Mouse (Mus musculus) heart, embryonic 16.5 days (tissue): Measurements from ENCODE around the gene Caap1. TPM values are rescaled to one million over a fixed set of nuclear protein-coding genes. Genes with fewer than 3 reads are reported as not detected.
A peak's percentile ranks its signal among the peaks of the same experiment; 100 is the strongest.

ENCODE experiments used
- ATAC-seq: fragments of 200-750 bp; cut with Nextera tagmentation; replicated peaks from 2 replicates; pipeline ENCODE4 v1.8.0; 2017; ENCODE audit warnings: moderate number of reproducible peaks; ENCODE audit not compliant: insufficient read depth, low FRiP score; ENCODE audit errors: extremely low read depth
- H3K27ac ChIP-seq: fragments of 300-500 bp; sonication (generic); 2 replicates; pipeline ENCODE4 v1.5.1; 2014; ENCODE audit warnings: mild to moderate bottlenecking, low read length, control low read depth, moderate library complexity
- H3K27me3 ChIP-seq: fragments of 300-500 bp; sonication (generic); 2 replicates; pipeline ENCODE4 v1.6.1; 2014; ENCODE audit warnings: low read length, mixed read lengths; ENCODE audit not compliant: control insufficient read depth, insufficient read depth
- H3K36me3 ChIP-seq: fragments of 300-500 bp; sonication (generic); 2 replicates; pipeline ENCODE4 v1.6.1; 2014; ENCODE audit not compliant: control insufficient read depth, insufficient read depth
- H3K4me1 ChIP-seq: fragments of 300-500 bp; sonication (generic); 2 replicates; pipeline ENCODE4 v1.6.1; 2014; ENCODE audit warnings: low read length, mixed read lengths; ENCODE audit not compliant: control insufficient read depth, insufficient read depth
- H3K4me2 ChIP-seq: fragments of 300-500 bp; sonication (generic); 2 replicates; pipeline ENCODE4 v1.6.1; 2014; ENCODE audit warnings: low read depth, mild to moderate bottlenecking, control low read depth, low read length
- H3K4me3 ChIP-seq: fragments of 300-500 bp; sonication (generic); 2 replicates; pipeline ENCODE4 v1.5.1; 2014; ENCODE audit warnings: mild to moderate bottlenecking, control low read depth, low read length
- H3K9ac ChIP-seq: fragments of 300-500 bp; sonication (generic); 2 replicates; pipeline ENCODE4 v1.6.1; 2014; ENCODE audit warnings: low read length, control low read depth
- H3K9me3 ChIP-seq: fragments of 300-500 bp; sonication (generic); replicated peaks from 2 replicates; pipeline ENCODE4 v1.6.1; 2016; ENCODE audit warnings: low read length; ENCODE audit not compliant: control insufficient read depth
- WGBS: fragments of 180-500 bp; shearing (Covaris S2); extraction: QIAGEN DNeasy Blood & Tissue Kit; methylation state at CpG from one replicate; pipeline ENCODE4 v1.1.7; 2014; 5-methylcytosine and 5-hydroxymethylcytosine counted together
- polyA plus RNA-seq: library from polyadenylated mRNA; unstranded; fragments of >200 nt; fragmentation: Nextera tagmentation; extraction: Ambion mirVana; gene quantifications from 2 replicates; pipeline ENCODE4 v1.2.1, GENCODE M21; 2015

Caap1 gene
- polyA plus RNA-seq, 1 experiment from 2014 or later = 10.9 TPM

- H3K27ac ChIP-seq = no peak overlapping the region
- ATAC-seq = no peak
- H3K4me1 ChIP-seq = no peaks in the 10 kb centered on the region
- H3K9me3 ChIP-seq = no peaks in the 10 kb centered on the region
- no peak overlapping the region for H3K4me2 ChIP-seq
- no peak overlapping the region for H3K9ac ChIP-seq
- no peak overlapping the region for H3K4me3 ChIP-seq
- H3K27me3 ChIP-seq = no peaks in the 10 kb centered on the region
- 0 out of 2 replicates have a peak, but pooled peaks cover 4% of the 10 kb centered on the region for H3K36me3 ChIP-seq
Observed at GRCm38 (mm10) chr4:94533205-94533604, 23.4 kb downstream of the Caap1 start.

GRCm38 (mm10) chr4:94529448-94529847, 27.1 kb downstream of the Caap1 start:
- Histone ChIP-seq H3K9ac (no peak overlapping the region), H3K4me3 (no peak overlapping the region), H3K36me3 (no peaks in the 10 kb centered on the region), H3K4me2 (no peak overlapping the region), H3K27me3 (no peaks in the 10 kb centered on the region), H3K9me3 (no peaks in the 10 kb centered on the region), H3K4me1 (no peaks in the 10 kb centered on the region), H3K27ac (no peak overlapping the region)
- WGBS = 91% methylated on average over 1 of the region's 1 CpGs
- ATAC-seq = no peak

DNA sequence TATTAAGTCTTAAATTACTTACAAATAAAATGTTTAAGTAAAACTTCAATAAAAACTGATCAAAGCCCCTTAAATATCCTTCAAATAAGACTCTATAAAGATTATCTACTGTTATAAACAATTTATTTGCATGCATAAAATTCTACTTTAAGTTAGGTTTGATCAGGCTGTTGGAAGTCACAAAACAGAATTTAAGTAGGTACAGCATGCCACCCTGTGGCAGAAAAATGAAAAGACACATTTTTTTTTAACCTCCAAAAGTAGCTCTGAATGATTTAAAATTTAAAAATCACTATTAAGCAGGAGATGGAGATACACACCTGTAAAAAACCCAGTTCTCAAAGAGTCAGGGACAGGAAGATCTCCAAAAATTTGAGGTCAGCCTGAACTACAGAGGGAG, 33.3 kb downstream of the Caap1 start:
- Histone ChIP-seq H3K4me3 (no peak overlapping the region), H3K4me2 (no peak overlapping the region), H3K9ac (no peak overlapping the region), H3K4me1 (no peaks in the 10 kb centered on the region), H3K27me3 (no peaks in the 10 kb centered on the region), H3K27ac (no peak overlapping the region), H3K9me3 (no peaks in the 10 kb centered on the region), H3K36me3 (no peaks in the 10 kb centered on the region)
- ATAC-seq = no peak

GRCm38 (mm10) chr4:94517631-94518030, 39.0 kb downstream of the Caap1 start:
- no peaks in the 10 kb centered on the region for H3K36me3 ChIP-seq
- H3K4me1 ChIP-seq = no peaks in the 10 kb centered on the region
- no peak overlapping the region for H3K4me3 ChIP-seq
- no peak overlapping the region for H3K27ac ChIP-seq
- 67% methylated on average over 4 of the region's 4 CpGs for WGBS
- no peaks in the 10 kb centered on the region for H3K9me3 ChIP-seq
- no peak overlapping the region for H3K9ac ChIP-seq
- H3K4me2 ChIP-seq = no peak overlapping the region
- no peak for ATAC-seq
- H3K27me3 ChIP-seq = no peaks in the 10 kb centered on the region

DNA sequence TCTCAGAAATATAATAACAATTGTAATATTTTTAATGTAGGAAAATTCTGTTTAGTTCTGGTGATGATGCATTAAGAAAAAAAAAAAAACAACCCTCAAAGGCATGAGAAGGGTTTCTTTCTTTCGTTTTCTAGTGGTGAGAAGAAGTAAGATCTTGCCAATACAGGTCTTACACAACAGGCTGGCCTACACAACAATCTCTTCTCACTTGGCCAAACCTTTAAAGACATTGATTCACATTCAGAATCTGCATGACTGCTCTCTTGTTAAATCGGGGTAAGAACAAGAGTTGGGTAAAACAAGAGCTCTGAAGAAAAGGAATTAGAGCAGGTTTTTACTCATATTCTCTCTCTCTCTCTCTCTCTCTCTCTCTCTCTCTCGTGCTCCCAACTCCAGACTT, 41.2 kb downstream of the Caap1 start:
- 83% methylated on average over 3 of the region's 3 CpGs for WGBS
- Histone ChIP-seq H3K9me3 (no peaks in the 10 kb centered on the region), H3K36me3 (0 out of 2 replicates have a peak, but pooled peaks cover 3% of the 10 kb centered on the region), H3K27me3 (no peaks in the 10 kb centered on the region), H3K9ac (no peak overlapping the region), H3K4me3 (no peak overlapping the region), H3K27ac (no peak overlapping the region), H3K4me1 (no peaks in the 10 kb centered on the region), H3K4me2 (no peak overlapping the region)
- no peak for ATAC-seq

GRCm38 (mm10) chr4:94476749-94477399, 79.7 kb downstream of the Caap1 start:
- peak; percentile 72 for ATAC-seq
- Histone ChIP-seq H3K4me3 (peak overlapping the region; percentile 13; the same call in 1 of the 2 replicates), H3K9me3 (no peaks in the 10 kb centered on the region), H3K36me3 (no peaks in the 10 kb centered on the region), H3K9ac (0 out of 2 replicates have a peak overlapping the region, but pooled peaks have one; percentile 20), H3K27ac (peak overlapping the region; percentile 70), H3K4me2 (peak overlapping the region; percentile 51), H3K27me3 (no peaks in the 10 kb centered on the region), H3K4me1 (peaks cover 3% of the 10 kb centered on the region; the same call in 1 of the 2 replicates)
- 58% methylated on average over 18 of the region's 18 CpGs for WGBS

- ATAC-seq = no peak
- 91% methylated on average over 1 of the region's 1 CpGs for WGBS
- Histone ChIP-seq H3K27ac (no peak overlapping the region), H3K4me1 (peaks cover 3% of the 10 kb centered on the region; the same call in 1 of the 2 replicates), H3K4me3 (no peak overlapping the region), H3K36me3 (no peaks in the 10 kb centered on the region), H3K27me3 (no peaks in the 10 kb centered on the region), H3K9me3 (no peaks in the 10 kb centered on the region), H3K4me2 (no peak overlapping the region), H3K9ac (no peak overlapping the region)
Observed at GRCm38 (mm10) chr4:94473286-94473685, 83.3 kb downstream of the Caap1 start.

DNA sequence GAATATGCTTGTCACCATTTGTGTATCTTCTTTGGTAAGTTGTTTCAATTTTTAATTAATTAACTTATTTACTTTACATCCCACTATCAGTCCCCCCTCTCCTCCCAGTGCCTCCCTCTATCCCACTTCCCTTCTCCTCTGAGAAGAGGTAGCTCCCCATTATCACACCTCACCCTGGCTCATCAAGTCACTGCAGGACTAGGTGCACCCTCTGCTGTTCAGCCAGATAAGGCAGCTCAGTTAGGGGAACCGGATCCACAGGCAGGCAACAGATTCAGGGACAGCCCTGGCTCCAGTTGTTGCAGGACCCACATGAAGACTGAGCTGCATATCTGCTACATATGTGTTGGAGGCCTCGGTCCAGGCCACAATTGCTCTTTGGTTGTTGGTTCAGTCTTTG, 97.2 kb downstream of the Caap1 start:
- 83% methylated on average over 2 of the region's 2 CpGs for whole genome bisulfite sequencing
- Histone ChIP-seq H3K27me3 (no peaks in the 10 kb centered on the region), H3K27ac (no peak overlapping the region), H3K4me3 (no peak overlapping the region), H3K4me1 (no peaks in the 10 kb centered on the region), H3K9me3 (0 out of 2 replicates have a peak, but pooled peaks cover 3% of the 10 kb centered on the region), H3K36me3 (peaks cover 7% of the 10 kb centered on the region), H3K4me2 (no peak overlapping the region), H3K9ac (no peak overlapping the region)
- ATAC-seq = no peak

GRCm38 (mm10) chr4:94454857-94455256, 101.7 kb downstream of the Caap1 start:
- 0 out of 2 replicates have a peak, but pooled peaks cover 3% of the 10 kb centered on the region for H3K9me3 ChIP-seq
- H3K9ac ChIP-seq = no peak overlapping the region
- H3K4me1 ChIP-seq = no peaks in the 10 kb centered on the region
- no peak overlapping the region for H3K27ac ChIP-seq
- no peaks in the 10 kb centered on the region for H3K27me3 ChIP-seq
- no peak overlapping the region for H3K4me2 ChIP-seq
- no peaks in the 10 kb centered on the region; the same call in none of the 2 replicates for H3K36me3 ChIP-seq
- WGBS = 73% methylated on average over 1 of the region's 1 CpGs
- H3K4me3 ChIP-seq = no peak overlapping the region
- ATAC-seq = no peak
